Mouse (Mus musculus): ENCODE data around the gene Icam1.

DNA sequence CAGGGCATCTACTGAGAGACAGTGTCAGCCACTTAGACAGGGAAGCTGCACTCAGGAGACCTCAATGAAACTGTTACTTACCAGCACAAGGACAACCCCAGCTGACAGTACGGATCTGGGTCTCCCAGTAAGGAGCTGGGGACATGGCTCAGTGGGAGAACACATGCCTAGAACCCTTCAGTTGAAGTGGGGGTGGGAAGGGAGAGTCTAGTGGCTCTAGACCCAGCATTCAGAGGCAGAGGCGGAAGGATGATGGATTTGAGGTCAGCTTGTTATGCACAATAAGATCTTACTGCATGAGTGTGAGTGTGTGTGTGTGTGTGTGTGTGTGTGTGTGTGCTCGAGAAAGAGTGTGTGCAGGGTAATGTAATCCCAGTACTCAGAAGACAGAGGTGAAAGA is 33.6 kb upstream of the Icam1 start:
- no peak for TF ChIP-seq CTCF (IDR thresholded peaks at IDR 0.05; ENCODE audit: borderline replicate concordance, insufficient read depth, low read depth, low read length)
- no peak for TF ChIP-seq POLR2A (IDR thresholded peaks at IDR 0.05; ENCODE audit: borderline replicate concordance, insufficient read depth, low read length)

Measured in cerebellum, adult 2 months (tissue).